Mouse (Mus musculus): ENCODE data around the gene Tm6sf1. TPM values are rescaled to one million over a fixed set of nuclear protein-coding genes. Genes with fewer than 3 reads are reported as not detected.

The Tm6sf1 gene
- 15.1 and 21.5 TPM in 2 replicates for polyA plus RNA-seq (2012; rRNA removed)

GRCm38 (mm10) chr7:81858968-81859721, at the start of gene Tm6sf1:
TSS of gene Tm6sf1 (plus strand) at chr7:81859001.

DNA sequence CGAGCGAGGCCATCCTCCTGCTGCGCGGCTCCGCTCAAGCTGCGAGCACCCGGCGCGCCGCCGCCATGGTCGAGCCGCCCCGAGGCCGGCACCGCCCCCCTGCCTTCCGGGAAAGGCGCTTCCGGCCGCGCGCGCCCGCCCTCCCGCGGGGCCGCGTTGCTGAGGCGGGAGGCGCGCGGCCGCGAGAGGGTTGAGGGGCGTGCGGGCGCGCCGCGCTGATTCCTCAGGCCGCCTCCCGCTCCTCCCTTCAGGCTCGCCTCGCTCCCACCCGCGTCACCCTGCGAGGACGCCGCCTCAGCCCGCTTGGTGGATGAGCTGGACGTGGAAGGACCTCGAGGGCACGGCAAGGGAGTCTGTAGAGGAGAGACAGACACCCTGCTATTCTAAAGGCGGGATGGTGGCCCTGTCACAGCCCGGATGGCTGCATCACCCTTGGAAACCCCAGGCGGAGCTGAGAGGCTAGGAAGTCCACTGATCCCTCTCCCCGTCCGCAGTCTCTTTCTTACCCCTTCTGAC, 29.4 kb upstream of the Tm6sf1 start, which contains the start of gene Btbd1:
TSS of gene Btbd1 (minus strand) at position 53 of the 516 bp plus-strand sequence.

GRCm38 (mm10) chr7:81855694-81856093, 3.1 kb upstream of the Tm6sf1 start, which contains the start of gene Gm10160:
TSS of gene Gm10160 (minus strand) at chr7:81855794.

Other genes with a start within 250 kb of the Tm6sf1 start
- gene Homer2, start 151.5 kb upstream of the Tm6sf1 start, polyA plus RNA-seq (2012; rRNA removed): 28.3 and 34.6 TPM in 2 replicates
- gene Ramac, start 96.1 kb upstream of the Tm6sf1 start, polyA plus RNA-seq (2012; rRNA removed): 5.4 and 5.5 TPM in 2 replicates
- 23.9 and 26.6 TPM in 2 replicates for gene 3110040N11Rik, start 69.5 kb upstream of the Tm6sf1 start, polyA plus RNA-seq (2012; rRNA removed)
- 26.8 and 33.3 TPM in 2 replicates for gene Btbd1, start 29.6 kb upstream of the Tm6sf1 start, polyA plus RNA-seq (2012; rRNA removed)
- not detected in 2 replicates for gene Gm10160, start 3.2 kb upstream of the Tm6sf1 start, polyA plus RNA-seq (2012; rRNA removed)
- 2.5 and 3.2 TPM in 2 replicates for gene Hdgfl3, start 75.5 kb downstream of the Tm6sf1 start, polyA plus RNA-seq (2012; rRNA removed)
- 0.16 and 0.34 TPM in 2 replicates for gene Bnc1, start 133.3 kb downstream of the Tm6sf1 start, polyA plus RNA-seq (2012; rRNA removed)

Measured in colon, adult 2 months (tissue).